Mouse (Mus musculus) lung, embryonic 14.5 days (tissue): ENCODE results near the gene Nt5c3. TPM values are rescaled to one million over a fixed set of nuclear protein-coding genes. Genes with fewer than 3 reads are reported as not detected.

Experiments
- ATAC-seq: fragments of 200-750 bp; cut with Nextera tagmentation; 2 replicates; pipeline ENCODE4 v1.8.0; 2017; ENCODE audit warnings: mild to moderate bottlenecking, moderate TSS enrichment, moderate library complexity; ENCODE audit not compliant: insufficient read depth
- DNase-seq: peaks from one replicate; pipeline ENCODE4 v3.0.0-alpha.2; 2015
- H3K27ac ChIP-seq: fragments of 300-500 bp; sonication (generic); 2 replicates; pipeline ENCODE4 v1.5.1; 2014; ENCODE audit warnings: low read depth, mild to moderate bottlenecking, moderate library complexity
- H3K27me3 ChIP-seq: fragments of 300-500 bp; sonication (generic); 2 replicates; pipeline ENCODE4 v1.6.1; 2014; ENCODE audit warnings: low read length, control low read depth; ENCODE audit not compliant: insufficient read depth
- H3K36me3 ChIP-seq: fragments of 300-500 bp; sonication (generic); 2 replicates; pipeline ENCODE4 v1.6.1; 2014; ENCODE audit warnings: control low read depth; ENCODE audit not compliant: insufficient read depth
- H3K4me1 ChIP-seq: fragments of 300-500 bp; sonication (generic); 2 replicates; pipeline ENCODE4 v1.6.1; 2014; ENCODE audit warnings: antibody characterized with exemption, control low read depth; ENCODE audit not compliant: insufficient read depth
- H3K4me2 ChIP-seq: fragments of 300-500 bp; sonication (generic); 2 replicates; pipeline ENCODE4 v1.6.1; 2014; ENCODE audit warnings: mild to moderate bottlenecking
- H3K4me3 ChIP-seq: fragments of 300-500 bp; sonication (generic); 2 replicates; pipeline ENCODE4 v1.5.1; 2014; ENCODE audit warnings: low read depth, low read length
- H3K9ac ChIP-seq: fragments of 300-500 bp; sonication (generic); 2 replicates; pipeline ENCODE4 v1.6.1; 2014
- H3K9me3 ChIP-seq: fragments of 300-500 bp; sonication (generic); 2 replicates; pipeline ENCODE4 v1.6.1; 2016; ENCODE audit warnings: low read depth, low read length, control low read depth
- CTCF ChIP-seq: IDR thresholded peaks from 2 replicates; pipeline ENCODE4 v1.5.1; 2016; ENCODE audit warnings: antibody characterized with exemption, low read depth
- WGBS: fragments of 180-500 bp; shearing (Covaris S2); extraction: QIAGEN DNeasy Blood & Tissue Kit; methylation state at CpG from one replicate; pipeline ENCODE4 v1.1.7; 2014; 5-methylcytosine and 5-hydroxymethylcytosine counted together
- polyA plus RNA-seq: library from polyadenylated mRNA; unstranded; fragments of >200 nt; fragmentation: Nextera tagmentation; extraction: Ambion mirVana; gene quantifications from 2 replicates; pipeline ENCODE4 v1.2.1, GENCODE M21; 2014

Gene Nt5c3
- polyA plus RNA-seq, 1 experiment from 2014 or later, result 60.7 TPM

- no peaks in the 10 kb centered on the region for H3K27me3 ChIP-seq
- no peak for DNase-seq
- no peak overlapping the region for H3K4me2 ChIP-seq
- 24% methylated on average over 6 of the region's 6 CpGs for WGBS
- H3K4me1 ChIP-seq, result peaks cover 6% of the 10 kb centered on the region
- no peak overlapping the region; the same call in 1 of the 2 replicates for H3K27ac ChIP-seq
- no peak overlapping the region for H3K4me3 ChIP-seq
- no peaks in the 10 kb centered on the region for H3K9me3 ChIP-seq
- no peak overlapping the region for H3K9ac ChIP-seq
- no peaks in the 10 kb centered on the region for H3K36me3 ChIP-seq
- no peak for ATAC-seq
- TF ChIP-seq CTCF, result no peak
Observed at GRCm38 (mm10) chr6:56903831-56904230, 19.9 kb downstream of the Nt5c3 start.

- Histone ChIP-seq H3K4me1 (peaks cover 6% of the 10 kb centered on the region), H3K4me3 (no peak overlapping the region), H3K27ac (peak overlapping the region; percentile 0; the same call in 1 of the 2 replicates), H3K36me3 (no peaks in the 10 kb centered on the region), H3K4me2 (peak overlapping the region; percentile 46; the same call in 1 of the 2 replicates), H3K27me3 (no peaks in the 10 kb centered on the region), H3K9me3 (no peaks in the 10 kb centered on the region), H3K9ac (no peak overlapping the region)
- ATAC-seq (peak; percentile 19; the same call in 1 of the 2 replicates), DNase-seq (no peak)
- no peak for TF ChIP-seq CTCF
- WGBS, result 69% methylated on average over 7 of the region's 7 CpGs
Observed at GRCm38 (mm10) chr6:56902606-56903520, 20.9 kb downstream of the Nt5c3 start.

- DNase-seq (peak; percentile 74), ATAC-seq (peak; percentile 90)
- Histone ChIP-seq H3K9ac (no peak overlapping the region), H3K36me3 (no peaks in the 10 kb centered on the region), H3K4me3 (peak overlapping the region; percentile 19), H3K4me2 (peak overlapping the region; percentile 46), H3K4me1 (peaks cover 6% of the 10 kb centered on the region), H3K27ac (peak overlapping the region; percentile 58), H3K9me3 (no peaks in the 10 kb centered on the region), H3K27me3 (no peaks in the 10 kb centered on the region)
- 29% methylated on average over 12 of the region's 12 CpGs for WGBS
- no peak for TF ChIP-seq CTCF
Observed at GRCm38 (mm10) chr6:56901824-56902386, 21.8 kb downstream of the Nt5c3 start.

DNA sequence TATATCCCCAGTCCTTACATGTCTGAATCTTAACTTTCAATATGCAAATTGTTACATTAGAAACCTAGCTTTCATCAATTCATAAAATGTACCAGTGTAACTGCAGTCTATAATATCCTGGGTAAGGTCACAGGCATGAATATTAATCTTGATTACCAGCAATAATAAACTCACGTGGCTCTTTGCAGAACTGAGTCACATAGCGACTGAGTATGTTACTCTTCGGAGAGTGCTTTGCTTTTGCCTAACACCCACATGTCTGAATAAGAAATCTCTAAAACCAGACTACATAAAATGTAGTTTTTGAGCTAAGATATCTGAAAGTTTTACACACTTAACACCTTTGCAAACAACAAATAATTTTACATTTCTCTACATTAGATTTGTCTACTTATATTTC is 22.4 kb downstream of the Nt5c3 start:
- Histone ChIP-seq H3K4me2 (peak overlapping the region; percentile 46), H3K9me3 (no peaks in the 10 kb centered on the region), H3K27ac (no peak overlapping the region; the same call in 1 of the 2 replicates), H3K36me3 (no peaks in the 10 kb centered on the region), H3K4me3 (no peak overlapping the region), H3K9ac (no peak overlapping the region), H3K27me3 (no peaks in the 10 kb centered on the region), H3K4me1 (peaks cover 6% of the 10 kb centered on the region)
- 45% methylated on average over 3 of the region's 3 CpGs for WGBS
- TF ChIP-seq CTCF, result no peak
- DNase-seq, result no peak
- ATAC-seq, result no peak

DNA sequence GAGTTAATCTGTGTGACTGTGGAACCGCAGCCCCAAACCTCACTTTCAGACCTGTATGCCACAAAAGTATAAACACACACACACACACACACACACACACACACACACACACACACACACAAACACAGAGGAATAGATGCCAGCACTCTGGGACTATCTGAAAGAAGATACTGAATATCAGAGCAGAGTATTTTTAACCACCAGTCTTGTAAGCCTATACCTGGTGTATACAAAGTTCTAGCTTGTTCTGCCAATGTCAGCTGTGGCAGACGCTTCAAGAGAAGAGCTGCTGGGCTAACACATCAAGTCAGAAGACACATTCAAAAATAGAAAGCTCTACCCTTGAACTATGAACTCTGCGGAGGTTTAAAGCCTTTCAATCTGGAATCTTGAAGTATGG is 24.1 kb downstream of the Nt5c3 start:
- Histone ChIP-seq H3K4me2 (no peak overlapping the region), H3K9ac (no peak overlapping the region), H3K36me3 (no peaks in the 10 kb centered on the region), H3K4me1 (peaks cover 6% of the 10 kb centered on the region), H3K9me3 (no peaks in the 10 kb centered on the region), H3K27me3 (no peaks in the 10 kb centered on the region), H3K4me3 (no peak overlapping the region), H3K27ac (no peak overlapping the region)
- WGBS, result 64% methylated on average over 3 of the region's 3 CpGs
- ATAC-seq (no peak), DNase-seq (no peak)
- no peak for TF ChIP-seq CTCF

DNA sequence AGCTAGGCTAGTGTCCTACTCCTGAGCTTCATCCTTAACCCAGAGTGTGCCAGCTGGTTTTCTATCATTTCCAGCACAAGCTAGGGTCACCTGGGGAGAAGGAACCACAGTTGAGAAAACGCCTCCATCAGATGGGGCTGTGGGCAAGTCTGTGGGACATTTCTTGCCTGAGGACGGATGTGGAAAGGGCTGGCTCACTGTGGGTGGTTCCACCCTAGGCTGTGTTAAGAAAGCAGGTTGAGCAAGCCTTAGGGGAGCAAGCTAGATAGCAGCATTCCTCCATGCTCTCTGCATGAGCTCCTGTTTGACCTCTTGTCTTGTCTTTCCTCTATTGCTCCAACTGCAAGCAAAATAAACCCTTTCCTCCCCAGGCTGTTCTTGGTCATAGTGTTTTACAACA is 33.0 kb downstream of the Nt5c3 start:
- TF ChIP-seq CTCF, result no peak
- Histone ChIP-seq H3K27ac (no peak overlapping the region), H3K27me3 (no peaks in the 10 kb centered on the region), H3K4me3 (no peak overlapping the region), H3K4me2 (no peak overlapping the region), H3K9ac (no peak overlapping the region), H3K4me1 (no peaks in the 10 kb centered on the region), H3K9me3 (no peaks in the 10 kb centered on the region), H3K36me3 (peaks cover 30% of the 10 kb centered on the region)
- DNase-seq (no peak), ATAC-seq (no peak)
- 88% methylated on average over 2 of the region's 2 CpGs for WGBS

GRCm38 (mm10) chr6:56888561-56888960 is 35.2 kb downstream of the Nt5c3 start:
- no peaks in the 10 kb centered on the region for H3K9me3 ChIP-seq
- no peak overlapping the region for H3K9ac ChIP-seq
- H3K27ac ChIP-seq, result no peak overlapping the region
- no peaks in the 10 kb centered on the region for H3K4me1 ChIP-seq
- DNase-seq (no peak), ATAC-seq (no peak)
- H3K27me3 ChIP-seq, result no peaks in the 10 kb centered on the region
- no peak for TF ChIP-seq CTCF
- H3K36me3 ChIP-seq, result peaks cover 37% of the 10 kb centered on the region
- 94% methylated on average over 6 of the region's 6 CpGs for WGBS
- H3K4me3 ChIP-seq, result no peak overlapping the region
- no peak overlapping the region for H3K4me2 ChIP-seq
